Mouse (Mus musculus) heart, embryonic 16.5 days (tissue): ENCODE measurements around the gene Tkfc. TPM values are rescaled to one million over a fixed set of nuclear protein-coding genes. Genes with fewer than 3 reads are reported as not detected.
"Not testable (repeated sequence)": the region's sequence is repeated elsewhere in the genome, so short reads cannot be mapped to it uniquely, and the experiment has no call there.

Experiments
- ATAC-seq: fragments of 200-750 bp; cut with Nextera tagmentation; replicated peaks from 2 replicates; pipeline ENCODE4 v1.8.0; 2017; ENCODE audit warnings: moderate number of reproducible peaks; ENCODE audit not compliant: insufficient read depth, low FRiP score; ENCODE audit errors: extremely low read depth
- H3K27ac ChIP-seq: fragments of 300-500 bp; sonication (generic); 2 replicates; pipeline ENCODE4 v1.5.1; 2014; ENCODE audit warnings: mild to moderate bottlenecking, low read length, control low read depth, moderate library complexity
- H3K27me3 ChIP-seq: fragments of 300-500 bp; sonication (generic); 2 replicates; pipeline ENCODE4 v1.6.1; 2014; ENCODE audit warnings: low read length, mixed read lengths; ENCODE audit not compliant: control insufficient read depth, insufficient read depth
- H3K36me3 ChIP-seq: fragments of 300-500 bp; sonication (generic); 2 replicates; pipeline ENCODE4 v1.6.1; 2014; ENCODE audit not compliant: control insufficient read depth, insufficient read depth
- H3K4me1 ChIP-seq: fragments of 300-500 bp; sonication (generic); 2 replicates; pipeline ENCODE4 v1.6.1; 2014; ENCODE audit warnings: low read length, mixed read lengths; ENCODE audit not compliant: control insufficient read depth, insufficient read depth
- H3K4me2 ChIP-seq: fragments of 300-500 bp; sonication (generic); 2 replicates; pipeline ENCODE4 v1.6.1; 2014; ENCODE audit warnings: low read depth, mild to moderate bottlenecking, control low read depth, low read length
- H3K4me3 ChIP-seq: fragments of 300-500 bp; sonication (generic); 2 replicates; pipeline ENCODE4 v1.5.1; 2014; ENCODE audit warnings: mild to moderate bottlenecking, control low read depth, low read length
- H3K9ac ChIP-seq: fragments of 300-500 bp; sonication (generic); 2 replicates; pipeline ENCODE4 v1.6.1; 2014; ENCODE audit warnings: low read length, control low read depth
- H3K9me3 ChIP-seq: fragments of 300-500 bp; sonication (generic); replicated peaks from 2 replicates; pipeline ENCODE4 v1.6.1; 2016; ENCODE audit warnings: low read length; ENCODE audit not compliant: control insufficient read depth
- WGBS: fragments of 180-500 bp; shearing (Covaris S2); extraction: QIAGEN DNeasy Blood & Tissue Kit; methylation state at CpG from one replicate; pipeline ENCODE4 v1.1.7; 2014; 5-methylcytosine and 5-hydroxymethylcytosine counted together
- polyA plus RNA-seq: library from polyadenylated mRNA; unstranded; fragments of >200 nt; fragmentation: Nextera tagmentation; extraction: Ambion mirVana; gene quantifications from 2 replicates; pipeline ENCODE4 v1.2.1, GENCODE M21; 2015

The Tkfc gene
- polyA plus RNA-seq, 1 experiment from 2014 or later = 11.4 TPM

GRCm38 (mm10) chr19:10576690-10577561 is 28.5 kb downstream of the Tkfc start, which contains the start of the genes Cyb561a3 and Tmem138:
Gene Cyb561a3 (plus strand): TSS chr19:10577172.
Gene Tmem138 (minus strand): TSS chr19:10577362.
- ATAC-seq = peak; percentile 92
- under 1% methylated on average over 44 of the region's 44 CpGs for WGBS
- Histone ChIP-seq H3K27ac (peak within 1 kb of the TSS; percentile 92), H3K27me3 (no peaks in the 10 kb centered on the region), H3K4me2 (peak within 1 kb of the TSS; percentile 75), H3K4me1 (peaks cover 10% of the 10 kb centered on the region), H3K36me3 (peaks cover 17% of the 10 kb centered on the region; the same call in 1 of the 2 replicates), H3K9me3 (no peaks in the 10 kb centered on the region), H3K9ac (peak within 1 kb of the TSS; percentile 84), H3K4me3 (peak within 1 kb of the TSS; percentile 69)

GRCm38 (mm10) chr19:10569627-10570026 is 35.8 kb downstream of the Tkfc start:
- 92% methylated on average over 6 of the region's 6 CpGs for WGBS
- peaks cover 23% of the 10 kb centered on the region for H3K36me3 ChIP-seq

DNA sequence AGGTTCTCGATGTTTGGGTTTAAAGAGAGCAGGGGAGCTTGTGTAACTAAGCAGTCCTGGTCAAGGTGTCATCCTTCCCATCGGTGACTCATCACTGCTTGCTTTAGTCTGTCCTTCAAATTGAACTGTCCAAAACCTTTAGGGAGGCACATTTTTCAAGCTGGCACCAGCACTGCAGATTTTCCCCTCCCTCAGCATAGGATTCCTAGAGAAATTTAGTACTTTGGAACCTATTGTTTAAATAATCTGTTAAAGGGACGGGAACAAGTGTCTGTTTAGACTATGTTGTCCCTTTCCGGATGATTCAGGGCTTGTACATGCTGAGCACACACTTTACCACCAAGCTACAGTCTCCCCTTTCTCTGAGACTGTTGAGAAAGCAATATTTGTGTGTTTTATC is 40.2 kb downstream of the Tkfc start:
- Histone ChIP-seq H3K9ac (no peak overlapping the region), H3K36me3 (peaks cover 4% of the 10 kb centered on the region), H3K4me2 (no peak overlapping the region), H3K9me3 (no peaks in the 10 kb centered on the region), H3K4me1 (peaks cover 6% of the 10 kb centered on the region), H3K4me3 (no peak overlapping the region), H3K27me3 (no peaks in the 10 kb centered on the region), H3K27ac (no peak overlapping the region)
- no peak for ATAC-seq
- 58% methylated on average over 4 of the region's 4 CpGs for WGBS

More at GRCm38 (mm10) chr19:10569627-10570026, 35.8 kb downstream of the Tkfc start:
- H3K9me3 ChIP-seq = no peaks in the 10 kb centered on the region
- no peak for ATAC-seq
- H3K27me3 ChIP-seq = no peaks in the 10 kb centered on the region
- no peak overlapping the region for H3K27ac ChIP-seq
- no peak overlapping the region for H3K4me3 ChIP-seq
- no peaks in the 10 kb centered on the region for H3K4me1 ChIP-seq
- H3K9ac ChIP-seq = no peak overlapping the region
- H3K4me2 ChIP-seq = no peak overlapping the region

DNA sequence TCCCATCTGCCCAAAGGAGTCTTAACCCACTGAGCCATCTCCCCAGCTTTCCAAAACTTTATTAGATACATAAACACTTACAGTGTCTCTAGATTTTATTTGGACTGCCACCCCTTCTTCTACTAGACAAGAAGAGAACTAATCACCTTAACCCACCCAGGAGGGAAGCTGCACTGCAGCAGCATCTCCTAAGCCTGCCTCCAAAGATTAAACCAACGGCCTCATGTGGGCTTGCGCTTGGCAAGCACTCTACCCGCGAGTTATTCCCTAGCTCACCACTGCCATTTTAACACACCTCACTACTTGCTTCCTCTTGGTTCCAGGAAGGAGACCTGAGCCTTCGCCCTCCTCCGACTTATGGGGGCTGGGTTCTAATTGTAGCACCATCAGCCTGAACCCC is 41.2 kb downstream of the Tkfc start:
- no peaks in the 10 kb centered on the region for H3K9me3 ChIP-seq
- H3K36me3 ChIP-seq = peaks cover under 1% of the 10 kb centered on the region; the same call in 1 of the 2 replicates
- no peak overlapping the region for H3K4me2 ChIP-seq
- peaks cover 6% of the 10 kb centered on the region for H3K4me1 ChIP-seq
- no peak overlapping the region for H3K27ac ChIP-seq
- 78% methylated on average over 6 of the region's 6 CpGs for WGBS
- H3K9ac ChIP-seq = no peak overlapping the region
- no peak for ATAC-seq
- H3K4me3 ChIP-seq = no peak overlapping the region
- H3K27me3 ChIP-seq = no peaks in the 10 kb centered on the region

DNA sequence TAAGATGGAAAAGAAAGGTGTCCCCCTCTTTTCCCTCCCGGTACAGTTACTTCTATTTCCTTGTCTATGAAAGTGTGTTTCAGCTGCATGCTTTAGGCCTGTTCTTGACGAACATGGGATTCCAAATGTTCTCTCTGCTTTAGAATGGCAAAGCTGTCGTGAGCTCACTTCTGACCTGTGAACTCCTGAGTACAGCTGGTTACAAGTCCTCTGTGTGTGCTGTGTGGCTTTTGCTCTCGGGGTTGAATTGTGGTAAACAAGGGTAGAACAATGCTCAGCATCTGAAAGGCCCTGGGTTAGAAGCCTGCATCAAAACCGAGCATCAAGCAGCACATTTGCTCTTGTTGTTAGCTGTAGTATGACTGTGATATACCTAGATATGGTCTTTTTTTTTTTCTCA is 43.1 kb downstream of the Tkfc start:
- Histone ChIP-seq H3K27ac (peak overlapping the region; percentile 73), H3K9me3 (no peaks in the 10 kb centered on the region), H3K4me3 (no peak overlapping the region), H3K4me2 (no peak overlapping the region), H3K36me3 (no peaks in the 10 kb centered on the region), H3K27me3 (no peaks in the 10 kb centered on the region), H3K9ac (no peak overlapping the region), H3K4me1 (peaks cover 6% of the 10 kb centered on the region)
- 55% methylated on average over 5 of the region's 5 CpGs for WGBS
- ATAC-seq = no peak

GRCm38 (mm10) chr19:10561558-10562314 is 43.7 kb downstream of the Tkfc start:
- Histone ChIP-seq H3K4me3 (no peak overlapping the region), H3K27me3 (no peaks in the 10 kb centered on the region), H3K27ac (peak overlapping the region; percentile 73), H3K4me1 (peaks cover 6% of the 10 kb centered on the region), H3K36me3 (no peaks in the 10 kb centered on the region), H3K4me2 (no peak overlapping the region), H3K9ac (peak overlapping the region; percentile 3; the same call in 1 of the 2 replicates), H3K9me3 (no peaks in the 10 kb centered on the region)
- WGBS = 37% methylated on average over 6 of the region's 6 CpGs
- ATAC-seq = peak; percentile 86

DNA sequence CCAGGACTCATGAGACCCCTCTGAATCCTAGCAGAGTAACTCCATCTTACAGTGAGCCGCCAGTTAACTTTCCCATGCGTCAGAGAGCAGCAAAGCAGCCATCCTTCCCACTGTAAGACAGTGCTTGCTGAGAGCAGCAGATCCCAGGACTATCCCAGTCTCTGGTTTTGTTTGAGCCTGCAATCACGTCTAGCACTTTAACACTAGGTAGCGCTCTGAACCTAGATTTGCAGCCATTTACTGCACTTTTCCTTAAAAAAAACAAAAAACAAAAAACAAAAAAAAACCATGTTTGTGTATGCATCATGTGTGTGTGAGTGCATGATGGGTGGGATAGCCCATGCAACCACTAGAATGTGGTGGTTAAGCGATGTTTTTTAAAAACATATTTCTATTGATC is 45.3 kb downstream of the Tkfc start:
- Histone ChIP-seq H3K9ac (no peak overlapping the region), H3K36me3 (no peaks in the 10 kb centered on the region), H3K9me3 (no peaks in the 10 kb centered on the region), H3K4me3 (no peak overlapping the region), H3K4me1 (peaks cover 8% of the 10 kb centered on the region), H3K4me2 (no peak overlapping the region), H3K27me3 (no peaks in the 10 kb centered on the region), H3K27ac (no peak overlapping the region)
- no peak for ATAC-seq
- WGBS = 34% methylated on average over 5 of the region's 5 CpGs

GRCm38 (mm10) chr19:10557837-10558375 is 47.5 kb downstream of the Tkfc start:
- H3K4me2 ChIP-seq, H3K36me3 ChIP-seq, H3K27me3 ChIP-seq, H3K27ac ChIP-seq, H3K9me3 ChIP-seq, H3K9ac ChIP-seq, ATAC-seq, H3K4me1 ChIP-seq, H3K4me3 ChIP-seq: not testable (repeated sequence)
- 77% methylated on average over 4 of the region's 4 CpGs for WGBS
